Mouse (Mus musculus) megakaryocyte, embryonic 14.5 days (primary cell): ENCODE measurements around the gene Ifi35.
"Not testable (repeated sequence)": the region's sequence is repeated elsewhere in the genome, so short reads cannot be mapped to it uniquely, and the experiment has no call there.

Source experiments
- FLI1 ChIP-seq: IDR thresholded peaks from 2 replicates; pipeline ENCODE4 v1.6.1; 2012; ENCODE audit warnings: low read length, inconsistent platforms, mixed read lengths
- GATA1 ChIP-seq: IDR thresholded peaks from 3 replicates; pipeline ENCODE4 v1.6.1; 2012; ENCODE audit warnings: mixed read lengths, low read length, inconsistent platforms, borderline replicate concordance

- not testable (repeated sequence) for TF ChIP-seq GATA1, FLI1
These were observed 1.4 kb downstream of the Ifi35 start for GRCm38 (mm10) chr11:101449596-101449995.
